Mouse (Mus musculus) liver, embryonic 15.5 days (tissue): ENCODE data around the gene Faap20. TPM values are rescaled to one million over a fixed set of nuclear protein-coding genes. Genes with fewer than 3 reads are reported as not detected.

Experiments used
- ATAC-seq: fragments of 200-750 bp; cut with Nextera tagmentation; 2 replicates; pipeline ENCODE4 v1.8.0; 2017; ENCODE audit warnings: moderate number of reproducible peaks, mild to moderate bottlenecking, moderate library complexity; ENCODE audit not compliant: insufficient read depth
- H3K27ac ChIP-seq: fragments of 300-500 bp; sonication (generic); replicated peaks from 2 replicates; pipeline ENCODE4 v1.5.1; 2015; ENCODE audit warnings: mild to moderate bottlenecking, inconsistent platforms
- H3K27me3 ChIP-seq: fragments of 300-500 bp; sonication (generic); 2 replicates; pipeline ENCODE4 v1.6.1; 2015; ENCODE audit warnings: mild to moderate bottlenecking, inconsistent platforms
- H3K36me3 ChIP-seq: fragments of 300-500 bp; sonication (generic); replicated peaks from 2 replicates; pipeline ENCODE4 v1.6.1; 2015; ENCODE audit warnings: moderate library complexity, mild to moderate bottlenecking, inconsistent platforms
- H3K4me1 ChIP-seq: fragments of 300-500 bp; sonication (generic); replicated peaks from 2 replicates; pipeline ENCODE4 v1.6.1; 2015; ENCODE audit warnings: inconsistent platforms
- H3K4me2 ChIP-seq: fragments of 300-500 bp; sonication (generic); 2 replicates; pipeline ENCODE4 v1.6.1; 2015; ENCODE audit warnings: moderate library complexity, mild to moderate bottlenecking, inconsistent platforms
- H3K4me3 ChIP-seq: fragments of 300-500 bp; sonication (generic); replicated peaks from 2 replicates; pipeline ENCODE4 v1.5.1; 2015; ENCODE audit warnings: mild to moderate bottlenecking, inconsistent platforms
- H3K9ac ChIP-seq: fragments of 300-500 bp; sonication (generic); 2 replicates; pipeline ENCODE4 v1.6.1; 2015; ENCODE audit warnings: moderate library complexity, mild to moderate bottlenecking, inconsistent platforms
- H3K9me3 ChIP-seq: fragments of 300-500 bp; sonication (generic); replicated peaks from 2 replicates; pipeline ENCODE4 v1.6.1; 2016; ENCODE audit warnings: inconsistent platforms
- WGBS: fragments of 180-500 bp; shearing (Covaris S2); methylation state at CpG from one replicate; pipeline ENCODE4 v1.1.7; 2015; ENCODE audit warnings: mixed read lengths; ENCODE audit not compliant: insufficient replicate concordance; 5-methylcytosine and 5-hydroxymethylcytosine counted together
- polyA plus RNA-seq: library from polyadenylated mRNA; unstranded; fragments of >200 nt; fragmentation: Nextera tagmentation; extraction: Ambion mirVana; gene quantifications from 2 replicates; pipeline ENCODE4 v1.2.1, GENCODE M21; 2015

Faap20 gene
- polyA plus RNA-seq, 1 experiment from 2014 or later = 18.2 TPM

- 27% methylated on average over 23 of the region's 23 CpGs for WGBS
- peak overlapping the region; percentile 66 for H3K4me3 ChIP-seq
- peak overlapping the region; percentile 66 for H3K9ac ChIP-seq
- no peaks in the 10 kb centered on the region for H3K27me3 ChIP-seq
- H3K36me3 ChIP-seq = no peaks in the 10 kb centered on the region
- ATAC-seq = peak; percentile 10; the same call in 1 of the 2 replicates
- H3K9me3 ChIP-seq = no peaks in the 10 kb centered on the region
- peak overlapping the region; percentile 93 for H3K4me2 ChIP-seq
- H3K27ac ChIP-seq = peak overlapping the region; percentile 89
- peaks cover 28% of the 10 kb centered on the region for H3K4me1 ChIP-seq
These were observed 937 bp downstream of the Faap20 start for GRCm38 (mm10) chr4:155250361-155251117.

- ATAC-seq = no peak
- whole genome bisulfite sequencing = 71% methylated on average over 3 of the region's 3 CpGs
- Histone ChIP-seq H3K27me3 (no peaks in the 10 kb centered on the region), H3K4me2 (peak overlapping the region; percentile 93), H3K9ac (no peak overlapping the region), H3K4me1 (peaks cover 22% of the 10 kb centered on the region), H3K36me3 (peaks cover 2% of the 10 kb centered on the region; the same call in 1 of the 2 replicates), H3K4me3 (peak overlapping the region; percentile 66; the same call in 1 of the 2 replicates), H3K27ac (no peak overlapping the region), H3K9me3 (no peaks in the 10 kb centered on the region)
These were observed 1.5 kb downstream of the Faap20 start for GRCm38 (mm10) chr4:155251147-155251546.

- Histone ChIP-seq H3K9ac (no peak overlapping the region), H3K9me3 (no peaks in the 10 kb centered on the region), H3K4me1 (peaks cover 22% of the 10 kb centered on the region), H3K36me3 (peaks cover 5% of the 10 kb centered on the region; the same call in 1 of the 2 replicates), H3K27ac (no peak overlapping the region), H3K4me2 (no peak overlapping the region), H3K4me3 (no peak overlapping the region), H3K27me3 (no peaks in the 10 kb centered on the region)
- no peak for ATAC-seq
- 74% methylated on average over 6 of the region's 6 CpGs for WGBS
These were observed 2.7 kb downstream of the Faap20 start for GRCm38 (mm10) chr4:155252253-155252652.

- H3K4me2 ChIP-seq = no peak overlapping the region
- H3K36me3 ChIP-seq = no peaks in the 10 kb centered on the region
- H3K4me3 ChIP-seq = no peak overlapping the region
- no peak overlapping the region for H3K27ac ChIP-seq
- WGBS = 69% methylated on average over 3 of the region's 3 CpGs
- H3K9me3 ChIP-seq = no peaks in the 10 kb centered on the region
- H3K27me3 ChIP-seq = no peaks in the 10 kb centered on the region
- H3K9ac ChIP-seq = no peak overlapping the region
- no peak for ATAC-seq
- H3K4me1 ChIP-seq = no peaks in the 10 kb centered on the region; the same call in 1 of the 2 replicates
These were observed 15.1 kb downstream of the Faap20 start for GRCm38 (mm10) chr4:155264521-155265321.

GRCm38 (mm10) chr4:155267047-155267543 lies 17.5 kb downstream of the Faap20 start:
- WGBS = 56% methylated on average over 7 of the region's 7 CpGs
- H3K9ac ChIP-seq = no peak overlapping the region
- no peak overlapping the region for H3K27ac ChIP-seq
- H3K27me3 ChIP-seq = no peaks in the 10 kb centered on the region
- no peak overlapping the region for H3K4me2 ChIP-seq
- no peak overlapping the region for H3K4me3 ChIP-seq
- ATAC-seq = no peak
- no peaks in the 10 kb centered on the region for H3K9me3 ChIP-seq
- H3K36me3 ChIP-seq = no peaks in the 10 kb centered on the region
- H3K4me1 ChIP-seq = no peaks in the 10 kb centered on the region; the same call in 1 of the 2 replicates

- 49% methylated on average over 12 of the region's 12 CpGs for WGBS
- no peaks in the 10 kb centered on the region; the same call in 1 of the 2 replicates for H3K4me1 ChIP-seq
- no peak overlapping the region for H3K27ac ChIP-seq
- H3K27me3 ChIP-seq = no peaks in the 10 kb centered on the region
- H3K9me3 ChIP-seq = no peaks in the 10 kb centered on the region
- no peak overlapping the region for H3K9ac ChIP-seq
- H3K4me2 ChIP-seq = no peak overlapping the region
- H3K4me3 ChIP-seq = no peak overlapping the region
- no peak for ATAC-seq
- H3K36me3 ChIP-seq = no peaks in the 10 kb centered on the region
These were observed 18.1 kb downstream of the Faap20 start for GRCm38 (mm10) chr4:155267639-155268175.

GRCm38 (mm10) chr4:155268382-155268781 lies 18.8 kb downstream of the Faap20 start:
- no peak overlapping the region for H3K9ac ChIP-seq
- no peaks in the 10 kb centered on the region for H3K9me3 ChIP-seq
- no peak overlapping the region for H3K4me3 ChIP-seq
- H3K4me1 ChIP-seq = no peaks in the 10 kb centered on the region; the same call in 1 of the 2 replicates
- ATAC-seq = no peak
- no peaks in the 10 kb centered on the region for H3K36me3 ChIP-seq
- no peak overlapping the region for H3K4me2 ChIP-seq
- H3K27me3 ChIP-seq = no peaks in the 10 kb centered on the region
- whole genome bisulfite sequencing = 25% methylated on average over 5 of the region's 5 CpGs
- no peak overlapping the region for H3K27ac ChIP-seq

- no peak overlapping the region for H3K4me2 ChIP-seq
- H3K9ac ChIP-seq = no peak overlapping the region
- no peaks in the 10 kb centered on the region for H3K36me3 ChIP-seq
- H3K4me3 ChIP-seq = no peak overlapping the region
- H3K27me3 ChIP-seq = no peaks in the 10 kb centered on the region
- 46% methylated on average over 5 of the region's 5 CpGs for WGBS
- H3K9me3 ChIP-seq = no peaks in the 10 kb centered on the region
- H3K4me1 ChIP-seq = no peaks in the 10 kb centered on the region
- H3K27ac ChIP-seq = no peak overlapping the region
- no peak for ATAC-seq
These were observed 24.8 kb downstream of the Faap20 start for GRCm38 (mm10) chr4:155274451-155274850.

GRCm38 (mm10) chr4:155274851-155275250 lies 25.2 kb downstream of the Faap20 start:
- no peak overlapping the region for H3K27ac ChIP-seq
- no peak overlapping the region for H3K4me3 ChIP-seq
- H3K36me3 ChIP-seq = no peaks in the 10 kb centered on the region
- H3K4me1 ChIP-seq = no peaks in the 10 kb centered on the region
- no peaks in the 10 kb centered on the region for H3K9me3 ChIP-seq
- H3K9ac ChIP-seq = no peak overlapping the region
- WGBS = 48% methylated on average over 3 of the region's 3 CpGs
- ATAC-seq = no peak
- H3K4me2 ChIP-seq = no peak overlapping the region
- no peaks in the 10 kb centered on the region for H3K27me3 ChIP-seq

- H3K4me3 ChIP-seq = no peak overlapping the region
- H3K27me3 ChIP-seq = no peaks in the 10 kb centered on the region
- WGBS = 59% methylated on average over 6 of the region's 6 CpGs
- H3K9me3 ChIP-seq = no peaks in the 10 kb centered on the region
- no peak overlapping the region for H3K9ac ChIP-seq
- no peak for ATAC-seq
- H3K27ac ChIP-seq = no peak overlapping the region
- H3K4me1 ChIP-seq = 0 out of 2 replicates have a peak, but pooled peaks cover 3% of the 10 kb centered on the region
- H3K36me3 ChIP-seq = no peaks in the 10 kb centered on the region
- no peak overlapping the region for H3K4me2 ChIP-seq
These were observed 28.4 kb downstream of the Faap20 start for GRCm38 (mm10) chr4:155277963-155278362.

- ATAC-seq = no peak
- no peak overlapping the region for H3K4me2 ChIP-seq
- no peaks in the 10 kb centered on the region for H3K9me3 ChIP-seq
- H3K4me3 ChIP-seq = no peak overlapping the region
- H3K36me3 ChIP-seq = no peaks in the 10 kb centered on the region
- H3K9ac ChIP-seq = no peak overlapping the region
- no peak overlapping the region for H3K27ac ChIP-seq
- 56% methylated on average over 8 of the region's 8 CpGs for WGBS
- H3K4me1 ChIP-seq = 0 out of 2 replicates have a peak, but pooled peaks cover 3% of the 10 kb centered on the region
- H3K27me3 ChIP-seq = peaks cover 3% of the 10 kb centered on the region; the same call in 1 of the 2 replicates
These were observed 29.5 kb downstream of the Faap20 start for GRCm38 (mm10) chr4:155279054-155279453.
